Mouse (Mus musculus) kidney, embryonic 15.5 days (tissue): ENCODE measurements around the gene Taldo1. TPM values are rescaled to one million over a fixed set of nuclear protein-coding genes. Genes with fewer than 3 reads are reported as not detected.

Experiments used
- ATAC-seq: fragments of 200-750 bp; cut with Nextera tagmentation; replicated peaks from 2 replicates; pipeline ENCODE4 v1.8.0; 2017; ENCODE audit warnings: moderate TSS enrichment; ENCODE audit not compliant: low FRiP score
- H3K27ac ChIP-seq: fragments of 300-500 bp; sonication (generic); 2 replicates; pipeline ENCODE4 v1.5.1; 2015; ENCODE audit warnings: mild to moderate bottlenecking, inconsistent platforms
- H3K27me3 ChIP-seq: fragments of 300-500 bp; sonication (generic); 2 replicates; pipeline ENCODE4 v1.6.1; 2015; ENCODE audit warnings: inconsistent platforms
- H3K36me3 ChIP-seq: fragments of 300-500 bp; sonication (generic); 2 replicates; pipeline ENCODE4 v1.6.1; 2015; ENCODE audit warnings: inconsistent platforms
- H3K4me1 ChIP-seq: fragments of 300-500 bp; sonication (generic); 2 replicates; pipeline ENCODE4 v1.6.1; 2015; ENCODE audit warnings: inconsistent platforms
- H3K4me2 ChIP-seq: fragments of 300-500 bp; sonication (generic); 2 replicates; pipeline ENCODE4 v1.6.1; 2015; ENCODE audit warnings: moderate library complexity, mild to moderate bottlenecking, inconsistent platforms
- H3K4me3 ChIP-seq: fragments of 300-500 bp; sonication (generic); replicated peaks from 2 replicates; pipeline ENCODE4 v1.5.1; 2015; ENCODE audit warnings: mild to moderate bottlenecking, inconsistent platforms
- H3K9ac ChIP-seq: fragments of 300-500 bp; sonication (generic); 2 replicates; pipeline ENCODE4 v1.6.1; 2015; ENCODE audit warnings: mild to moderate bottlenecking, inconsistent platforms
- H3K9me3 ChIP-seq: fragments of 300-500 bp; sonication (generic); replicated peaks from 2 replicates; pipeline ENCODE4 v1.6.1; 2016; ENCODE audit warnings: inconsistent platforms
- WGBS: fragments of 180-500 bp; shearing (Covaris S2); methylation state at CpG from one replicate; pipeline ENCODE4 v1.1.7; 2015; ENCODE audit warnings: mixed read lengths; 5-methylcytosine and 5-hydroxymethylcytosine counted together
- polyA plus RNA-seq: library from polyadenylated mRNA; unstranded; fragments of >200 nt; fragmentation: Nextera tagmentation; extraction: Ambion mirVana; gene quantifications from 2 replicates; pipeline ENCODE4 v1.2.1, GENCODE M21; 2015

Gene Taldo1
- polyA plus RNA-seq = 340 and 353 TPM in 2 replicates

DNA sequence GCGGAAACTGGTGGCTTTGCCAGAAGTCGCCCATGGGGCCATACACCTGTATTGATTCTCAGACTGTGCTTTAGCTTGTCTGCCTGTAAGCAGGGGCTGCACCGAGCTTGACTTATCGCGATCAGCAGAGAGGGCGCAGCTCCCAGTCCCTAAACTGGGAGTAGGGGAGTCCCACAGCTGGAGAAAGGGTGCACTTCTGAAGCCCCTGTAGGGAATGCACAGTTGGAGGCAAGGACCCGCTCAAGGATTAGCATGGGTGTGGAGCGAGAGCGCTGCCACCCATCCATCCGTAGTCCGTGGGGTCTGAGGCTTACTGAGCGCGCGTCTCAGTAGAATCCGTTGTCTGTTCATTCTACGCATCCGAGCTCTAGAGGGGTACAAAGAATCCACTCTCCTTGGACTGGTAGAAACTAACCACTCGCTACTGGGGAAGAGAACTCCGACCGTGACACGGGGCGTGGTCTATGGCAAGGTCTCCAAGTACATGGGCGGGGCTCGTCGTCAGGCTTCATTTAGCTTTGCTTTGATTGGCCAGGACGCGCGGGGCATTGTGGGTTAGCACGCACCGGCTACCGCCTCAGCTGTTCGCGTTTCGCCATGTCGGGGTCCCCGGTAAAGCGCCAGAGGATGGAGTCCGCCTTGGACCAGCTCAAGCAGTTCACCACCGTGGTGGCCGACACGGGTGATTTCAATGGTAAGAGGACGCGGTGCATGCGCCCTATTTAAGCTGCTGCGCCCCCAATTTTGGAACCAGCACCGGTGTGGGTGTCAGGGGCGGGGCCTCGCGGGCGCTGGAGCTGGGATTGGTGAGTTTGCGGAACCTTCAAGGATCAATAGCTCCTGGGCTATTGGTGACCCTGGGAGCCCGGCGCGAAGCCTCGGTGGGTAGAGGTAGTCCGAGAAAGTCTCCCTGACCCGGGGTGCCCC lies at the start of gene Taldo1:
Taldo1 (plus strand) TSS at position 575 of the 927 bp plus-strand sequence.
- peak; percentile 95 for ATAC-seq
- H3K36me3 ChIP-seq = peaks cover 13% of the 10 kb centered on the region
- peak within 1 kb of the TSS; percentile 64 for H3K9ac ChIP-seq
- WGBS = under 1% methylated on average over 57 of the region's 57 CpGs
- H3K4me2 ChIP-seq = peak within 1 kb of the TSS; percentile 94
- H3K4me3 ChIP-seq = peak within 1 kb of the TSS; percentile 78
- no peaks in the 10 kb centered on the region for H3K9me3 ChIP-seq
- H3K27me3 ChIP-seq = 0 out of 2 replicates have a peak, but pooled peaks cover 5% of the 10 kb centered on the region
- H3K4me1 ChIP-seq = peaks cover 22% of the 10 kb centered on the region
- peak within 1 kb of the TSS; percentile 89 for H3K27ac ChIP-seq

DNA sequence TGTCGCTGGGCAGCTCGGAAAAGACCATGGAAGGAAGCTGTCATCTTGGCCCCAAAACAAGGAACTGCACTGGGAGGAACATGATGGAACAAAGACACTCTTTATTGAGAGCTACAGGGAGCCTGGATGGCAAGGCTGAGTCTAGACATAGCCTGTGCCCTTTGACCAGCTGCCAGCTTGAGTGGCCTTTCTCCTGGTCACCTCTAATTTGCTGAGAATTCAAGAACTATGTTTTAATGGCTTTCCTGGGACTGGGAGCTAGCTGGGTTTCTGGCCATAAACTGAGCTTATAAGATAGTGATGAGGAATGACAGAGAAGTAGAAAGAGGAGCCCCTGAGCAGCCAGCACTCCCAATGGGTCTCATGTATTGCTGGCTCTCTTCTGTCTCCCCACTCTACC lies 48.8 kb upstream of the Taldo1 start:
- no peaks in the 10 kb centered on the region for H3K9me3 ChIP-seq
- H3K4me2 ChIP-seq = no peak overlapping the region
- H3K4me3 ChIP-seq = no peak overlapping the region
- H3K27me3 ChIP-seq = no peaks in the 10 kb centered on the region
- no peak overlapping the region for H3K9ac ChIP-seq
- H3K27ac ChIP-seq = no peak overlapping the region
- no peak for ATAC-seq
- 85% methylated on average over 2 of the region's 2 CpGs for WGBS
- H3K36me3 ChIP-seq = no peaks in the 10 kb centered on the region
- peaks cover 23% of the 10 kb centered on the region for H3K4me1 ChIP-seq

DNA sequence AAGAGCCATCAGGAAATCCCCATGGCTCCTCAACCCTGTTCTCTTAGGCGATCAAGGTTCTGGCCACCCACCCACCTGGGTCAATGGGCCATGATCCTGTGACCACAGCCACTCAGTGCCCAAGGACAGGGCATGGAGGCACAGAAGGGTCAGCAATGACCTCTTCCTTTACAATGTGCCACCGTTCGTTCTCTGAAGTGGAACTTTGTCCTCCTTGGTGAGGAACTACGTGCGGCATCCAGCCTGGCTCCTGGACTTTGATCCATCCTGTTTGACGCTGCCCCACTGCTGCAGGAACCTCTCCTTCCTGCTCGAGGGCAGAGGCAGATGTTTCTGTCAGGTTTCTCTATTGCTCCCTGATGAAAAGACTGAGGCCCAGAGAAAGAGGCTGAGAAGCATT lies 48.3 kb upstream of the Taldo1 start:
- Histone ChIP-seq H3K4me2 (no peak overlapping the region), H3K4me3 (no peak overlapping the region), H3K27me3 (no peaks in the 10 kb centered on the region), H3K9ac (no peak overlapping the region), H3K36me3 (no peaks in the 10 kb centered on the region), H3K4me1 (peaks cover 18% of the 10 kb centered on the region), H3K9me3 (no peaks in the 10 kb centered on the region), H3K27ac (no peak overlapping the region)
- WGBS = 60% methylated on average over 7 of the region's 7 CpGs
- ATAC-seq = no peak

GRCm38 (mm10) chr7:141344787-141345186 lies 47.2 kb upstream of the Taldo1 start:
- Histone ChIP-seq H3K27ac (no peak overlapping the region), H3K9ac (no peak overlapping the region), H3K36me3 (no peaks in the 10 kb centered on the region), H3K27me3 (no peaks in the 10 kb centered on the region), H3K4me3 (no peak overlapping the region), H3K9me3 (no peaks in the 10 kb centered on the region), H3K4me1 (peaks cover 7% of the 10 kb centered on the region; the same call in 1 of the 2 replicates), H3K4me2 (no peak overlapping the region)
- ATAC-seq = no peak
- WGBS = 87% methylated on average over 5 of the region's 5 CpGs

GRCm38 (mm10) chr7:141351061-141351460 lies 40.9 kb upstream of the Taldo1 start:
- Histone ChIP-seq H3K9me3 (no peaks in the 10 kb centered on the region), H3K4me3 (no peak overlapping the region), H3K27me3 (no peaks in the 10 kb centered on the region), H3K36me3 (no peaks in the 10 kb centered on the region), H3K4me2 (no peak overlapping the region), H3K4me1 (0 out of 2 replicates have a peak, but pooled peaks cover 3% of the 10 kb centered on the region), H3K9ac (no peak overlapping the region), H3K27ac (no peak overlapping the region)
- WGBS = 77% methylated on average over 6 of the region's 6 CpGs
- ATAC-seq = no peak

GRCm38 (mm10) chr7:141355051-141355450 lies 36.9 kb upstream of the Taldo1 start:
- Histone ChIP-seq H3K27ac (no peak overlapping the region), H3K9ac (no peak overlapping the region), H3K4me2 (no peak overlapping the region), H3K4me3 (no peak overlapping the region), H3K27me3 (no peaks in the 10 kb centered on the region), H3K36me3 (no peaks in the 10 kb centered on the region), H3K9me3 (no peaks in the 10 kb centered on the region), H3K4me1 (0 out of 2 replicates have a peak, but pooled peaks cover 4% of the 10 kb centered on the region)
- 87% methylated on average over 8 of the region's 8 CpGs for WGBS
- ATAC-seq = no peak

- Histone ChIP-seq H3K4me2 (no peak overlapping the region), H3K27me3 (0 out of 2 replicates have a peak, but pooled peaks cover 5% of the 10 kb centered on the region), H3K9ac (no peak overlapping the region), H3K9me3 (no peaks in the 10 kb centered on the region), H3K4me3 (no peak overlapping the region), H3K27ac (no peak overlapping the region), H3K36me3 (no peaks in the 10 kb centered on the region), H3K4me1 (0 out of 2 replicates have a peak, but pooled peaks cover 4% of the 10 kb centered on the region)
- no peak for ATAC-seq
- 60% methylated on average over 12 of the region's 12 CpGs for WGBS
Measured at GRCm38 (mm10) chr7:141355626-141356326, 36.2 kb upstream of the Taldo1 start.

- 81% methylated on average over 14 of the region's 14 CpGs for WGBS
- no peak for ATAC-seq
Measured at GRCm38 (mm10) chr7:141356971-141357370, 35.0 kb upstream of the Taldo1 start.

GRCm38 (mm10) chr7:141361510-141361909 lies 30.5 kb upstream of the Taldo1 start:
- H3K9ac ChIP-seq = no peak overlapping the region

More at GRCm38 (mm10) chr7:141356971-141357370, 35.0 kb upstream of the Taldo1 start:
- H3K4me1 ChIP-seq = peaks cover 11% of the 10 kb centered on the region; the same call in 1 of the 2 replicates
- no peak overlapping the region for H3K9ac ChIP-seq
- H3K27me3 ChIP-seq = peaks cover 16% of the 10 kb centered on the region
- no peaks in the 10 kb centered on the region for H3K9me3 ChIP-seq
- H3K4me3 ChIP-seq = no peak overlapping the region
- H3K36me3 ChIP-seq = no peaks in the 10 kb centered on the region
- H3K4me2 ChIP-seq = no peak overlapping the region
- no peak overlapping the region for H3K27ac ChIP-seq

GRCm38 (mm10) chr7:141363106-141363751 lies 28.8 kb upstream of the Taldo1 start:
- Histone ChIP-seq H3K4me3 (no peak overlapping the region), H3K4me1 (peaks cover 8% of the 10 kb centered on the region; the same call in 1 of the 2 replicates), H3K9me3 (no peaks in the 10 kb centered on the region), H3K27me3 (peaks cover 42% of the 10 kb centered on the region), H3K27ac (no peak overlapping the region), H3K36me3 (no peaks in the 10 kb centered on the region), H3K9ac (no peak overlapping the region), H3K4me2 (no peak overlapping the region)
- 62% methylated on average over 4 of the region's 4 CpGs for WGBS
- peak; percentile 62; the same call in 1 of the 2 replicates for ATAC-seq

More at GRCm38 (mm10) chr7:141361510-141361909, 30.5 kb upstream of the Taldo1 start:
- peaks cover 42% of the 10 kb centered on the region for H3K27me3 ChIP-seq
- H3K4me2 ChIP-seq = peak overlapping the region; percentile 36
- no peak; the same call in 1 of the 2 replicates for ATAC-seq
- H3K36me3 ChIP-seq = no peaks in the 10 kb centered on the region
- H3K4me1 ChIP-seq = peaks cover 8% of the 10 kb centered on the region; the same call in 1 of the 2 replicates
- no peak overlapping the region for H3K4me3 ChIP-seq
- peak overlapping the region; percentile 54; the same call in 1 of the 2 replicates for H3K27ac ChIP-seq
- WGBS = 11% methylated on average over 24 of the region's 24 CpGs
- H3K9me3 ChIP-seq = no peaks in the 10 kb centered on the region

DNA sequence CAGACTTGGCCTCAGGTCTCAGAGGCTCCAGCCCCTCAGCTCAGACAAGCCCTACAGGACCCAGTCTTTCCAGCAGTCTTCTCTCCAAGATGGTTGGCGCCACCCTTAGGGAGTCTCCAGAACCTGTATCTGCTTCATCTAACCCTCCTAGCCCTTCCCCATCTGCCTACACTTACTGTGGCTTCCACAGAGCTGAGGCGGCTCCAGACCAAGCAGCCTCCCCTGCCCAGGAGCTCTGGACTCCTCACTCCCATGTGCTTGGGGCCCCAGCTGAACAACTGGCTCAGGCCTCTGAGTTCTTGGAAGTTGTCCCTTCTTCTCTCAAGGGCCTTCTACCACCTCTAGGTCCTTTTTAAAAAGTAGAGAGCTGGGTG lies 28.3 kb upstream of the Taldo1 start:
- 53% methylated on average over 2 of the region's 2 CpGs for WGBS
- Histone ChIP-seq H3K4me3 (no peak overlapping the region), H3K4me2 (no peak overlapping the region), H3K27ac (no peak overlapping the region), H3K4me1 (peaks cover 8% of the 10 kb centered on the region; the same call in 1 of the 2 replicates), H3K36me3 (no peaks in the 10 kb centered on the region), H3K27me3 (peaks cover 42% of the 10 kb centered on the region), H3K9me3 (no peaks in the 10 kb centered on the region), H3K9ac (no peak overlapping the region)
- no peak for ATAC-seq
